Mouse (Mus musculus) adrenal gland, postnatal 4 days (tissue): ENCODE measurements around the gene Soga1. TPM values are rescaled to one million over a fixed set of nuclear protein-coding genes. Genes with fewer than 3 reads are reported as not detected.

Source experiments
- DNase-seq, 2 experiments: peaks; one replicate each; pipeline ENCODE4 v3.0.0; 2021 to 2022; ENCODE audit warnings: low spot score in 2 of 2, mixed read lengths in 2 of 2
- total RNA-seq, 2 experiments: library from RNA; stranded (reverse); gene quantifications; 2 replicates each; pipeline ENCODE4 v1.2.3; 2021

Soga1 gene
- total RNA-seq, 2 experiments from 2014 or later: 46.3 to 47.0 TPM

GRCm38 (mm10) chr2:157039900-157040648 lies 39.0 kb downstream of the Soga1 start:
- DNase-seq: peak in 1 of 2 experiments; percentile 23

GRCm38 (mm10) chr2:157037303-157037702 lies 41.8 kb downstream of the Soga1 start:
- no peak for DNase-seq

- no peak for DNase-seq
These were observed 42.7 kb downstream of the Soga1 start for GRCm38 (mm10) chr2:157036400-157036799.

GRCm38 (mm10) chr2:157035371-157035770 lies 43.7 kb downstream of the Soga1 start:
- no peak for DNase-seq

- peak; percentile 62 to 75 for DNase-seq
These were observed 48.2 kb downstream of the Soga1 start for GRCm38 (mm10) chr2:157030804-157031203.

- no peak for DNase-seq
These were observed 50.8 kb downstream of the Soga1 start for GRCm38 (mm10) chr2:157028261-157028660.

- DNase-seq: no peak
These were observed 51.7 kb downstream of the Soga1 start for GRCm38 (mm10) chr2:157027106-157028008.

GRCm38 (mm10) chr2:157021156-157021555 lies 57.9 kb downstream of the Soga1 start:
- no peak for DNase-seq

- no peak for DNase-seq
These were observed 59.8 kb downstream of the Soga1 start for GRCm38 (mm10) chr2:157019228-157019627.

- DNase-seq: no peak
These were observed 62.4 kb downstream of the Soga1 start for GRCm38 (mm10) chr2:157016529-157017270.

GRCm38 (mm10) chr2:157012341-157012740 lies 66.7 kb downstream of the Soga1 start:
- no peak for DNase-seq

- DNase-seq: no peak
These were observed 68.3 kb downstream of the Soga1 start for GRCm38 (mm10) chr2:157010634-157011310.

- DNase-seq: no peak
These were observed 68.9 kb downstream of the Soga1 start for GRCm38 (mm10) chr2:157010121-157010520.

- no peak for DNase-seq
These were observed 70.5 kb downstream of the Soga1 start for GRCm38 (mm10) chr2:157008509-157008908.

- no peak for DNase-seq
These were observed 71.8 kb downstream of the Soga1 start for GRCm38 (mm10) chr2:157007234-157007596.

- peak; percentile 85 to 86 for DNase-seq
These were observed 72.4 kb downstream of the Soga1 start, which contains the start of gene Dsn1 for GRCm38 (mm10) chr2:157006511-157007233. Dsn1 (minus strand) TSS chr2:157007154.

- no peak for DNase-seq
These were observed 76.7 kb downstream of the Soga1 start for GRCm38 (mm10) chr2:157002321-157002720.

- no peak for DNase-seq
These were observed 80.8 kb downstream of the Soga1 start for GRCm38 (mm10) chr2:156998263-156998662.

GRCm38 (mm10) chr2:156996576-156996975 lies 82.5 kb downstream of the Soga1 start:
- no peak for DNase-seq
